Mouse (Mus musculus): Measurements from ENCODE around the gene Abhd14b. TPM values are rescaled to one million over a fixed set of nuclear protein-coding genes. Genes with fewer than 3 reads are reported as not detected.

The Abhd14b gene
- total RNA-seq (2021): 10 to 100 TPM; 25.2 to 45.0 TPM
- long read RNA-seq, experiment 1, transcript Abhd14b-201 (4 exons, 1,745 nt): major isoform, 45 of 63 reads
- long read RNA-seq, experiment 1, partial matches to known transcripts: 8 of 63 reads
- long read RNA-seq, experiment 1, other reads (novel, unspliced or antisense): 6 of 63 reads
- long read RNA-seq, experiment 2, transcript Abhd14b-201 (4 exons, 1,745 nt): major isoform, 16 of 21 reads
- long read RNA-seq, experiment 2, partial matches to known transcripts: 2 of 21 reads
- long read RNA-seq, experiment 2, other reads (novel, unspliced or antisense): 2 of 21 reads

DNA sequence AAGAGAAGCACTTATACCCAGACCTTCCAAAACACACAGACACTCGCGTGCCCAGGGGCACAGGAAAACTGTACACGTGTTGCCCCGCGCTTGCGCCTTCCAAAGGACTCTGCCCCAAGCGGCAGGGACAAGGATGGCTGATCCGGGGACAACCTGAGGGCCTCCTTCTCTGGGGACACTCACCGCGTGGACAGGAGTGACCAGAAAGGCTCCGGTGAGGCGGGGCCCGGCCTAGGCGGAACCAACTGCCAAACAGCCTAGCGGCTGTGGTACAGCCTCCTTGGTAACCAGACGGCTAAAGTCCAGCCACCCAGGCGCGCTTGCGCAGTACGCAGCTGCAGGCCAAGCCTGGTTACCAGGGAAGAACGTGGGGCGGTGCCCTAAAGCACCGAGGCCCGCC lies at the start of gene Abhd14b, which contains the start of gene Abhd14a:
Gene Abhd14b, plus strand, starts transcription at position 112 of the 400 bp plus-strand sequence.
Gene Abhd14a, minus strand, starts transcription at position 331 of the 400 bp plus-strand sequence.
- DNase-seq: peak; percentile 98

GRCm38 (mm10) chr9:106397733-106398132 lies 49.5 kb upstream of the Abhd14b start:
- peak; percentile 29 to 48 for DNase-seq

DNA sequence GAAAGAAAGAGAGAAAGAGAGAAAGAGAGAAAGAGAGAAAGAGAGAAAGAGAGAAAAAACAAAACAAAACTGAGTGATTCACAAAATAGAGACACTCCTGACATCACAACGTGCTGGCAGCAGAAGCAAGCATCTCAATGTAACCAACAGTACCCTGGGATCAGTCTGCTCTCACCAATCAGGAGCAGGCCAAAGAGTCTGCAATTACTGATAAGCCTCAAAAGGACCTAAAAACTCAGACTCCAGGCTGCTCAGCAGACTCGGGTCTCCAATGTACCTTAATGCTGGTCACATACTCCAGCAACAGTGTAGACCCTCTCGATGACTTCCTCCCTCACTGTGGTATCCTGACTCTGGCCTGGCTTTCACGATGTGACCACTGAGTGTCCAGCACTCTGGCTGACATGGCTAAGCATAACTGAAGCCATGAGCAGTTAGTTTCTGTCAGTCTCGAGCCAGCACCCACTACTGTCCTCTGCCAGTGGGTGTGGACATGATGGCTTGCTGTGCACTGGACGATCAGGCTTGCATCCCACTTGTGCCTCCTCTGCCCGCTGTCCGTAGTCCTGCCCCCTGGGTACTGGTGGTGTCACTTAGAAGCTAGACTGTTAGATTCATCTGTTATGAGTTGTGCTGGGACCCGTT lies 48.5 kb upstream of the Abhd14b start:
- DNase-seq: no peak

- no peak for DNase-seq
Measured at GRCm38 (mm10) chr9:106399808-106400207, 47.5 kb upstream of the Abhd14b start.

- DNase-seq: no peak
Measured at GRCm38 (mm10) chr9:106402149-106402548, 45.1 kb upstream of the Abhd14b start.

DNA sequence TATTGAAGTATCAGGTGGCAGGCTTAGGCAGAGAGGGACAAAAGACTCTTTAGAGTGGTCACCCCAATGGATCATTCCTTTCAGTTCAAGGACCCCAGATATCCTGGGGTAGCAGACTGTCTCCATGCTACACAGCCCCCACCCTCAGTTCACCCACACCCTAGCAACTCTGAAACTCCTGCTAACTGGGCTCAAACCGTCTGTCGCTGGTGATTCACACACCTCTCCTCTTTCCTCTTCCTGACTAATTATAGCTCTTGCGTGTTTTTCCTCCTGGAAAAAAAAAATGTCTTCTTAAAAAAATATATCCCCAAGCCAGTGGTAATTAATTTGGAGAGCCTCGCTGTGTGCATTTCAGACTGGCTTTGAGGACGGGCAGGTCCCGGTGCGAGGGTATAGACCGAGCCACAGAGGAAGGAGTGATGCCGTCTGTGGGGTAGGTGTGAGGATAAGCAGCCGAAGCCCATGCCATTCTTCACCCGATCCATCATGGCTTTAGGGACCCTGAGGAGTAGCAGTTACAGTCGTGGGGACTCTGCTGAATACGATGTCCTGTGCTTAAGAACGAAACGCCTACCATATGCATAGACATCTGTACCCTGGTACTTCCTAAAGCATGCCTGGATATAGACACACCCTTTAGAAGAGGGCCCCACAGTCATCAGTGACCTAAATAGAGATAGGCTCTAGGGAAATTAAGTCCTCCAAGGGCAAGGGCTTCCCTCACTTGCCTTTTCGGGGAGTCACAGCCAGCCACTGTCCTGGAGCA lies 44.5 kb upstream of the Abhd14b start:
- no peak for DNase-seq

DNA sequence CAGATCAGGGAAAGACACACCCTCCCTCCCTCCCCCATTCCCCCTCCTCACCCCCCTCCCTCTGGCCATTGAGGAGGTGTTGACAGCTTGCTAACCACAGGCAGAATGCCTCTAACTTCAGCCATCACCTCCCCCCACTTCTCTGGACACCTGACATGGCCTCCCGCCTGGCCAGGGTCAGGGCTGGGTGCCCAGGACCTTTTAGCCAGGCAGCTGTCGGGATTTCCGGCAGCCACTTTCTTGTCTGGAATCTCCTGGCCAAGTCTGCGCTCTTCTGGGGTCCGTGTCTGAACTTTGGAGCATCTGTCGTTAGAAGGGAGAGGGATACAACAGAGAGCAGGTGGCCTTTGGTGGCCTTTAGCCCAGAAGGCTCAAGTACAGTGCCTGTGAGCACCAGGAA lies 42.0 kb upstream of the Abhd14b start:
- DNase-seq: peak; percentile 21 to 48

DNA sequence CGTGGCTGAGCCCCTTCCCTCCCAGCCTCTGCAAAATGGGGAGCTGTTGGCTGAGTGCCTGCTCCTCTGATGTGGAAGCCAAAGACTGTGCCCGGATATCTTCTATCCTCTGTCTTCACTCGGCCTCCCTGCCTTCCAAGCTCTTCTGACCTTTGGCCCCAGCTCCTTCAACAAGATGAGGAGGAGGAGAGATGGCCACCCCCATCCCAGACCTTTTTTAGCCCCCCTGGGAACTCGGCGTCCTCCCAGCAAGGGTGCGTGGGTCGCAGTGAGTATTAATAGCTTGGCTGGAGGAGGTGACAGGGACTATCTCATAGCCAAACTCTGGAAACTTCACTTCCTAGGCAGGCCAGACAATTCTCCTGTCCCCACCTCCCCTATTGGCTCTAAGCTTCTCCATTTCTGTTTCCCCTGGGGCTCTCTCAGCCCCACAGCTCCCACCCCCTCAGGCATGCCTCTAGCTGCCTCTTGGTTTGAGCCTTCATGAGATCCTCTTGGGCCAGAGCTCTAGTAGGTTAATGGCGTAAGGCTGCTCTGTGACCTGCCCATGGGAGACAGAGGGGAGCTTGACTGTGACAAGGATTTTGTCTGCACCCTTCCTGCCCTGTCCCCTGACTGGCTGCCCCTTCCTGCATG lies 40.7 kb upstream of the Abhd14b start:
- DNase-seq: peak; percentile 42 to 53

- no peak for DNase-seq
Measured at GRCm38 (mm10) chr9:106409096-106409495, 38.2 kb upstream of the Abhd14b start.

- DNase-seq: no peak
Measured at GRCm38 (mm10) chr9:106410086-106410650, 37.1 kb upstream of the Abhd14b start.

DNA sequence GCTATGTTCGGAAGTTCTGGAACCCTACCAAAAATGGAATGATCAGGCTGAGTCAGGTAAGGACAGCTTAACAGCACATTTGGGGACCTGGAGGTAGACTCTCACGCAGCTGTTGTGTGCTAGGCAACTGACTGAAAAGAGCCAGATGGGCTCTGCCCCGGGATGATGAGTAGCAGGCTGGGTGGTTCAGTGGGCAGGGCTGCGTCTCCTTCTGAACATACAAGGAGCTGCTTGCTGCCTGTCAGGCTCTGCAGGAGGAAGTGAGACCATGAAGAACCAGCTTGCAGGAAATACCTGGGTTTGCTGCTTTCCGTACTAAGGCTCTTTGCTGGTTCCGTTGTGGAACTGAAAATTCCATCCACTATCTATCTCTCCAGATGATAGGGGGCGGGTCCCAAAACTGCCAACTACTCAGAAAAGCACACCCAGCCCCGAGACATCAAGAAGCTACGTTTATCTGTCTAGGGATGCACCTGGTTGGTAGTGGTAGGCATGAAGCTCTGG lies 36.1 kb upstream of the Abhd14b start:
- no peak for DNase-seq

DNA sequence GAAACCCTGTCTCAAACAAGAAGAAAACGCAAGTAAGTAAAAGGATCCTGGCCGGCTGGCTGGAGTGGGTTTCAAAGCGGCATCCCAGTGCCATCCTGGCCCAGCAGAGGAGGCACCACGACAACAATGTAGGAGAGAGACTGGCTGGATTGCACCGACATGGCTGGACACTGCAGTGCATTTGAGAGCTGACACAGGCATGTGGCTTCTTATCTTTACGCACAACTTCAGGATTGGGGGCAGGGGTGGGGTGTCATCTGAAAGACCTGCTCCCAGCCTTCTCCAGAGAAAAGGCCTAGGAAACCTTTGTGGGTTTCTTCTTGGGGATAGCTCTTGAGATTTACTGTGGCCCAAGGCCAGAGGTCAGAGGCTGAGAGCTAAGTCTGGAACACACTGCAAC lies 35.5 kb upstream of the Abhd14b start:
- no peak for DNase-seq

- DNase-seq: peak; percentile 23 to 64
Measured at GRCm38 (mm10) chr9:106412210-106412609, 35.0 kb upstream of the Abhd14b start.

DNA sequence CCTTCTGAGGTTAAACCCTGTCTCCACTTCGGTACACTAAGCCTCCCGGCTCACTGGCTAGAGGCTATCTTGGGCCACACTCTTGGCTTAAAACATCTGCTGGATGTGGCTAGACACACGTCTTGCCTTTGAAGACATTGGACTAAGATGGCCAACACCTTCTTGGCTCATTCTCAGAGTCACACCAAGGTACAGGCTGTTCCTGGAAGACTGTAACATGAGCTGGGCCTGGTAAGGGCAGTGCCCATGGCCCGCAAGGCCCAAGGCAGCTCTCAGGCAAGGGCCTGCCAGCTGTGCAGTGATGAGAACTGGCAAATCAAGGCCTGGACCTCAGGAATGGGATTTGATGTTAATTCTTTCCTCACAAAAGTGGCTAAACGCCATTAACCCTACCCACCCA lies 33.7 kb upstream of the Abhd14b start:
- no peak for DNase-seq

DNA sequence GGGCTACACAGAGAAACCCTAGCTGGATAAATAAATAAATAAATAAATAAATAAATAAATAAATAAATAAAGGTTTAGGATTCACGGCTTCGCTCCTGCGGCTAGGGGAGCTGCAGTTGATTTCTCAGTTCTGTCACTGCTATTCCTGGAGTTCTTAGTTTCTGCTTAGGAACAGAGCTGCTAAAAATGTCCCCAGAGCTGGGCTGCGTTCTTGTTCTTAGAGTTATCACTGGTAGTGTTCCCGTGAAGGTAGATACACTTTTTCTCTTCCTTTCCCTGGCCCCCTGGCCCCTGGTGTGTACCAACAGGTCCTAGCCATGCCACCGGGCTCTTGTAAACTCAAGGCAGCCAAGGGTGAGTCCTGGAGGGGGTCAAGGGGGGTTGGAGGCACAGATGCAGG lies 30.4 kb upstream of the Abhd14b start:
- no peak for DNase-seq

- peak; percentile 85 to 90 for DNase-seq
Measured at GRCm38 (mm10) chr9:106417841-106418625, 29.2 kb upstream of the Abhd14b start.

- no peak for DNase-seq
Measured at GRCm38 (mm10) chr9:106420608-106421007, 26.7 kb upstream of the Abhd14b start.

DNA sequence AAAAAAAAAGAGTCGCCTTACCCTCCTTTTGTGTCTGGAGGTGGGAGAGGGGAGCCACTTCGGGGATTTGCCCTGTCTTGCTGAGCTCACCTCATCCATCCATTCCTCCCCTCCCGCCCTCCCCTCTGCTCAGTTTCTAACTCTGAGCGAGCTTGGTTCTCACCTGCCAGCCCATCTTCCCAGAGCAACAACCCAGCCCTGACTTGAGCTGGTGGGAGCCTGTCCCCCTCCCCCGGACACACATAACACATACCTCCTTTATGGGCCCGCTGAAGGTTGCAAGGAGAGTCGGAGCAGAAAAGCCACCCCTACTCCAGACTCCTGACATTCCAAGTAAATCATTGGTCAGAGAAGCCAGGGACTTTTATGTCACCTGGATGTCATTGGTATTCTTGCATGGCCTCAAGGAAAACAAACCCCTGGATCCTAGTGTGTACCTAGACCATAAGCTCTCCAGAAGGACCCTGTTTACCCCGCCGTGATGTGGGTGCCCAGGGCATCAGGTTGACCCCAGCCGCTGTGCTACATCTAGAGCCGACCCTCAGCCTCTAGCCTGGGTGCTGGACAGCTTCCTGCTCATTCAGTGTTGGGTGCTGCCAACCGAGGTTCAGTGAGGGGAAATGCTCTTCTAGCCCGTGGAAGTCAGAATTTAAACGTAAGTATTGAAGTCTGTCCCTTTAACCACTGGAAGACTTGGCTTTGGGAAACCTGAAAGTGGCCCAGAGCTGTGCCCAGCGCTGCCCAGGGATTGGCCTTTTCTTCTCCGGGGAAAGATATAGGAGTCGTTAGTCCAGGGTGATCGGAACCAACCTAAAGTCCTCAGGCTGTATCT lies 26.0 kb upstream of the Abhd14b start:
- DNase-seq: no peak

GRCm38 (mm10) chr9:106421865-106422160 lies 25.4 kb upstream of the Abhd14b start:
- DNase-seq: peak; percentile 85 to 89

GRCm38 (mm10) chr9:106428719-106429220 lies 18.5 kb upstream of the Abhd14b start:
- DNase-seq: no peak
